Mouse (Mus musculus): ENCODE measurements around the gene Prpf8.
A peak's percentile ranks its signal among the peaks of the same experiment; 100 is the strongest.

Gene Prpf8

DNA sequence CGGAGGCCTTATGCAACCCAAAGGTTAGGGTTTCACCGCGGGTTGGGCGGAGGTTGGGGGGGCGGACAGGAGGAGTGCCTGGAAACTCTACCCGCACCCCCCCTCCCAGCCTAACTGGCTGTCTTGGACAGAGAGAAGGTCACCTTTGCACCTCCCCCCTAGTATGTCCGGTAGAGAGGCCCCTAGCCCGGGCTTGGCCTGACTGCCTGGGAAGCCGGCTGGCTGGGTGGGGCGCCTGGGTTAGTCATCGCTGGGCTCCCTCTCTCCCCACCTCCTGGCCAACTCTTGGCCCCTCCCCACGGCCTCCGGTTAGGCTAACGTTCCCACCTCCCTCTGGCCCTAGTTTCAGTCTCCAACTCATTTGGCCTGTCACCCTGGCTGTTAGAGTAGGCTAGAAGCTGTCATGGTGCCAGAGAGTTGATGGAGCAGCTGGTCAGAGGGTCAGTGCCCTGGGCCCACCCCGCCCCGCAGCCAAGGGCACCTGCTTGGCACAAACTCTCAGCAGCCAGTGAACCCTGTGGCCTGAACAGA, 24.3 kb upstream of the Prpf8 start:
- H3K4me1 ChIP-seq (replicated peaks; ENCODE audit: low read depth, low read length), result peaks cover 65% of the 10 kb centered on the region
- TF ChIP-seq NANOG (IDR thresholded peaks at IDR 0.05; ENCODE audit: borderline replicate concordance, low read length) (no peak), POU5F1 (IDR thresholded peaks at IDR 0.05; ENCODE audit: borderline replicate concordance, low read length) (no peak), CTCF (conservative IDR thresholded peaks at IDR 0.05; ENCODE audit: low read length) (no peak)
- H3K9me3 ChIP-seq (ENCODE audit: low read length), result no peaks in the 10 kb centered on the region
- H3K27me3 ChIP-seq (ENCODE audit: insufficient read depth, low read length), result no peaks in the 10 kb centered on the region
- peak overlapping the region; percentile 88 for H3K4me3 ChIP-seq (replicated peaks; ENCODE audit: low read length)
- peaks cover 27% of the 10 kb centered on the region for H3K36me3 ChIP-seq (ENCODE audit: insufficient read depth, low read length)

DNA sequence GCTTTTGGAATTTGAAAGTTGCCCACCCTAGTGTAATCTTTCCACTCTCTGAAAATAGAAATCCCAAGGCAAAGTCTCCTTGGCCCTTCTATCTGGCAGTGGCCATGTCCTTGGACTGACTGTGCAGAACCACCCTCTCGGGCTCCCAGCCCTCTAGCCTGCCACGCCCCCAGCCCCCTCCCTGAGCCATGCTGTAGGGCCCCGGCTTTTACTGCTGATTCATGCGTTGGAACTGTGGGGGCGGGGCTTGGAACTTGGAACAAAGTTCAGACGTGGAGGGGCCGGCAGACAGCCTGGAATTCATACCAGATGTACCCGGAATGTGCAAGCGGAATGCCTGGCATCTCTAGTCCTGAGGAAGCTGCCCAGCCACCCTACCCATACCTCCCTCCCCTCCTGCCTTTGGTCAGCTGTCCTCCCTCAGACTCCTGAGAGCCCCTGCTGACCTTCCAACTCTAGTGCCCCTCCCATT, 23.7 kb upstream of the Prpf8 start:
- TF ChIP-seq CTCF (conservative IDR thresholded peaks at IDR 0.05; ENCODE audit: low read length) (no peak), POU5F1 (IDR thresholded peaks at IDR 0.05; ENCODE audit: borderline replicate concordance, low read length) (no peak), NANOG (IDR thresholded peaks at IDR 0.05; ENCODE audit: borderline replicate concordance, low read length) (no peak)

DNA sequence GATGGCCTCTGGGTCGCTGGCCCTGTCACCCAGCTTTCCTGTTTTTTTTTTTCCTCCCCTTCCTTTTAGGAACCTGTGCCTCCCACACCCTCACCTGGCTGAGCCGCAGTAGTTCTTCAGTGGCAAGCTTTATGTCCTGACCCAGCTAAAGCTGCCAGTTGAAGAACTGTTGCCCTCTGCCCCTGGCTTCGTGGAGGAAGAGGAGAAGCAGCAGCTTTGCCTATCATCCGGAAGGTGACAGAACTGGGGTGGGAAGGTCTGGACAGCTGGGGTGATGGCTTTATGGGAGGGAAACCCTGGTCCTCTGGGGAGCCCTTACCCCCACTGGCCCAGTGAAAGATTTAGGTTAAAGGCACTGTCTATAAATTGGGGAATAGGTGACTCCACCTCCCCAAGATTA, 23.0 kb upstream of the Prpf8 start:
- TF ChIP-seq NANOG (IDR thresholded peaks at IDR 0.05; ENCODE audit: borderline replicate concordance, low read length) (no peak), CTCF (conservative IDR thresholded peaks at IDR 0.05; ENCODE audit: low read length) (no peak), POU5F1 (IDR thresholded peaks at IDR 0.05; ENCODE audit: borderline replicate concordance, low read length) (no peak)
- Histone ChIP-seq H3K27me3 (ENCODE audit: insufficient read depth, low read length) (peaks cover 6% of the 10 kb centered on the region), H3K4me3 (replicated peaks; ENCODE audit: low read length) (peak overlapping the region; percentile 88; the same call in 1 of the 2 replicates), H3K36me3 (ENCODE audit: insufficient read depth, low read length) (peaks cover 27% of the 10 kb centered on the region), H3K9me3 (ENCODE audit: low read length) (no peaks in the 10 kb centered on the region), H3K4me1 (replicated peaks; ENCODE audit: low read depth, low read length) (peaks cover 64% of the 10 kb centered on the region)

More for the DNA sequence above, 23.7 kb upstream of the Prpf8 start:
- peaks cover 27% of the 10 kb centered on the region for H3K36me3 ChIP-seq (ENCODE audit: insufficient read depth, low read length)
- H3K9me3 ChIP-seq (ENCODE audit: low read length), result no peaks in the 10 kb centered on the region
- H3K4me3 ChIP-seq (replicated peaks; ENCODE audit: low read length), result peak overlapping the region; percentile 88
- H3K27me3 ChIP-seq (ENCODE audit: insufficient read depth, low read length), result no peaks in the 10 kb centered on the region
- H3K4me1 ChIP-seq (replicated peaks; ENCODE audit: low read depth, low read length), result peaks cover 64% of the 10 kb centered on the region

DNA sequence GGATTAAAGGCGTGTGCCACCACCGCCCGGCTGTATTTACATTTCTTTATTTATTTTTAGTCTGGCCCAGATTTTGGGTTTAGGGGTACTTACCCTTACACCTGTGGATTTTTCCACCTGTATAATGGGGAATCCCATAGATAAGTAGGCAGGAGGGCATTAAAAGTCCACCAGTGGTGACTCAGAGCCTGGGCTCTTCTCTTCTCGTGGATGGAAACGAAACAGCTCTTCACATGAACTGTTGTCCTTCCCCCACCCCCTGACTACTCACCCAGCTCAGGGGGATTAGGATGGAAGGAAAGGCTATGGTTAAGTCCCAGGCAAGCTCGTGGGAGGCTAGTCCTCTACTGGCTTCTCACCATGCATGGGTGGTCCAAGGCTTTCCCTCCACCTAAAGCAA, 22.2 kb upstream of the Prpf8 start:
- Histone ChIP-seq H3K4me3 (replicated peaks; ENCODE audit: low read length) (no peak overlapping the region), H3K36me3 (ENCODE audit: insufficient read depth, low read length) (peaks cover 27% of the 10 kb centered on the region), H3K4me1 (replicated peaks; ENCODE audit: low read depth, low read length) (peaks cover 60% of the 10 kb centered on the region), H3K27me3 (ENCODE audit: insufficient read depth, low read length) (peaks cover 13% of the 10 kb centered on the region), H3K9me3 (ENCODE audit: low read length) (no peaks in the 10 kb centered on the region)
- TF ChIP-seq NANOG (IDR thresholded peaks at IDR 0.05; ENCODE audit: borderline replicate concordance, low read length) (no peak), CTCF (conservative IDR thresholded peaks at IDR 0.05; ENCODE audit: low read length) (no peak), POU5F1 (IDR thresholded peaks at IDR 0.05; ENCODE audit: borderline replicate concordance, low read length) (no peak)

DNA sequence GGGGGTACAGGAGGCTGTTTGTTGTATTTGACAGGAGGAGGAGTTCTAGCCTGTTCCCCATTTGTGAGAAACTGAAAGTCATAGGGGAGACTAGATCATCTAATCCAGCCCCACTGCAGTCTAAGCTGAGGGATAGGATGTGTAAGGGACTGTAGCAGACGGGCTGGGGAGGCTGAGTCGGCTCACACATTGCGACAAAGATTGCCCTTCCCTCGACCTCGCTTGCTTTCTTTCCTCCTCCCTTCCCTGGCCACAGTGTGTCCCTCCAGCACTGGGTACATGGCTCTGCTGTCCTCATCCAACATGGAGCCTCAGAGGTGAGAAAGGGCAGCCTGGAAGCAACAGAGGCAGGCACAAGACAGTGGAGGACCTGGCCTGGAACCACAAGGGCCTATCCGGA, 21.6 kb upstream of the Prpf8 start:
- Histone ChIP-seq H3K4me1 (replicated peaks; ENCODE audit: low read depth, low read length) (peaks cover 53% of the 10 kb centered on the region), H3K4me3 (replicated peaks; ENCODE audit: low read length) (no peak overlapping the region), H3K9me3 (ENCODE audit: low read length) (no peaks in the 10 kb centered on the region), H3K27me3 (ENCODE audit: insufficient read depth, low read length) (peaks cover 17% of the 10 kb centered on the region), H3K36me3 (ENCODE audit: insufficient read depth, low read length) (peaks cover 27% of the 10 kb centered on the region)
- no peak for TF ChIP-seq POU5F1 (IDR thresholded peaks at IDR 0.05; ENCODE audit: borderline replicate concordance, low read length)

DNA sequence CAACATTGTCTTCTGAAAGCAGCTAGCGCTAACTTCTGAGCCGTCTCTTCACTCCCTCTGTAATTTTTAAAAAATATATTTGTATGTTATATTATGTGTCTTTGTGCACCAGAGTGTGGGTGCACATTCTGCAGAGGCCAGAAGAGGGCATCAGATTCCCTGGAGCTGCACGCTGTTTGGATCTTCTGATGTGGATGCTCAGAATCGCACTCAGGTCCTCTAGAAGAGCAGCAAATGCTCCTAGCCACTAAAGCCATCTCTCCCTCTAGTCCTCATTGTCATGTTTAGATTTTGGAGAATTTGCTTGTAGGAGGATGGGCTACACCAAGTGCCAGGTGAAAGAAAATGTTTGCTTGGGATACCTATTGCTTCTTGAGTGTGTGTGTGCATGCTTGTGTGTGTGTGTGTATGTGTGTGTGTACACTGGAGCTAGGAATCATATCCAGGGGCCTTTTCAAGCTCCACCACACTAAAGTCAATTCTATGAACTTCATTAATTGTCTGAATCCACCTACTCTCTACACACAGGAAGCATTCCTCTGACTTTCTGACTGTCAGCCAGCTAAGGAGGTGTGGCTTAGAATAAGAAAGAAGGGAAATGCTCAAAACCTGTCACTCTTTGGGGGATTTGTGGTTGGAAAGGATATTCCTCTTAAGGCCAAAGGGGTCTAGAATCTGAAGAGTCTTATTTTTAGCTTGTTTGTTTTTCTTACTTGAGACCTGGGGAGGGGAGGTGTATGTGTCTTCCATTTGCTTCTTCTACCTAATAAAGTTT, 19.7 kb upstream of the Prpf8 start:
- H3K36me3 ChIP-seq (ENCODE audit: insufficient read depth, low read length), result peaks cover 27% of the 10 kb centered on the region
- no peak overlapping the region for H3K4me3 ChIP-seq (replicated peaks; ENCODE audit: low read length)
- peaks cover 50% of the 10 kb centered on the region for H3K4me1 ChIP-seq (replicated peaks; ENCODE audit: low read depth, low read length)
- TF ChIP-seq NANOG (IDR thresholded peaks at IDR 0.05; ENCODE audit: borderline replicate concordance, low read length) (no peak), POU5F1 (IDR thresholded peaks at IDR 0.05; ENCODE audit: borderline replicate concordance, low read length) (no peak), CTCF (conservative IDR thresholded peaks at IDR 0.05; ENCODE audit: low read length) (peak; percentile 24; the same call in 1 of the 2 replicates)
- peaks cover 17% of the 10 kb centered on the region for H3K27me3 ChIP-seq (ENCODE audit: insufficient read depth, low read length)
- no peaks in the 10 kb centered on the region for H3K9me3 ChIP-seq (ENCODE audit: low read length)

DNA sequence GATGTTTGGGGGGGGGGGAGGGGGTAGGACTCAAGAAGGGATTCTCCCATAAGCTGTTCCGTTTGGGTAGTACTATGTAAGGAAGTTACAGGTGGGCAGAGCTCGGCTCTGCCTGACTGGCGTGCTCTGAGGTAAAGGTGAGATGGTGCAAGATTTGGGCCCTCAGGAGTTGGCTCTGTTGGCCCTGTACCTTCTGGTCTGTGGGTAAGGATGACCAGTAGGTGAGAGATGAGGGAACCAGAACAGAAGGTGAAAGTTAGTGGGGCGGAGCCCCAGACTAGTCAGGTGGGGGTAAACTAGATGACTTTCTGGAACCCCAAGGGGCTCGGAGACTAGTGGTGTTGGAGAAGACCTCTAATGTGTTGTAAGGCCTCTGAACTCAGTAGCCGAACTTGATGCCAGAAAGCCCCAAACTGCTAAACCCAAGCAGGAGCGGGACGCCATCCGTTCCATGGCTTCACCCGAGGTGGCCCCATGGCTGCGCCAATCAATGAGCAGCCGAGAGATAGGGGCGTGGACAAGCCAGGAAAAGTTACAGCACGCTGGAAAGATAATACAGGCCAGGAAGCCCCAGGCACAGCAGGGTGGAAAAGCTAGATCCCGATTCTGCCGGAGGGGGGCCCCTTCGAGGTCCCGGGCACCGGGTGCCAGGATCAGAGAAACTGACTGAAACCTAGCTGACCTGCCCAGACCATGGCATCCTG, 19.0 kb upstream of the Prpf8 start:
- H3K4me3 ChIP-seq (replicated peaks; ENCODE audit: low read length), result peak overlapping the region; percentile 79
- peaks cover 17% of the 10 kb centered on the region for H3K27me3 ChIP-seq (ENCODE audit: insufficient read depth, low read length)
- peaks cover 47% of the 10 kb centered on the region for H3K4me1 ChIP-seq (replicated peaks; ENCODE audit: low read depth, low read length)
- no peaks in the 10 kb centered on the region for H3K9me3 ChIP-seq (ENCODE audit: low read length)
- TF ChIP-seq POU5F1 (IDR thresholded peaks at IDR 0.05; ENCODE audit: borderline replicate concordance, low read length) (no peak), CTCF (conservative IDR thresholded peaks at IDR 0.05; ENCODE audit: low read length) (no peak), NANOG (IDR thresholded peaks at IDR 0.05; ENCODE audit: borderline replicate concordance, low read length) (no peak)
- peaks cover 27% of the 10 kb centered on the region for H3K36me3 ChIP-seq (ENCODE audit: insufficient read depth, low read length)

DNA sequence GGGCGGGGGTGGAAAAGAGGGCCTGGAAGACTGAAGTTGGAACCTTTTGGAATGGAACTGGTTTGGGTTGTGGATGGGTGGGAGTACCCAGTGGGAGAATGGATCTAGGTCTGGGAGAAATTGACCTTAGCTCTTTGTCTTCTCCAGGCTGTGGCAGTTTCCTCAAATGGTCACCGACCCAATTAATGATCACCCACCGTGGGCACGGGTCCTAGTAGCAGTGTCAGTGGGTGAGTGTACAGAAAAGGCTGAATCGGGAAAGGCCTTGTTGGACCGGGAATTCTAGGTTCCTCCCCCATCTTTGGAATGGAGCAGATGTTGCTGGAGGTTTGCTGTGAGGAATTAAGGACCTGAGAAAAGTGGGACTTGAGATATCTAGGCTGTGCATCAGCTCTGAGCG, 18.2 kb upstream of the Prpf8 start:
- Histone ChIP-seq H3K36me3 (ENCODE audit: insufficient read depth, low read length) (peaks cover 27% of the 10 kb centered on the region), H3K9me3 (ENCODE audit: low read length) (no peaks in the 10 kb centered on the region), H3K4me3 (replicated peaks; ENCODE audit: low read length) (peak overlapping the region; percentile 79), H3K27me3 (ENCODE audit: insufficient read depth, low read length) (peaks cover 20% of the 10 kb centered on the region), H3K4me1 (replicated peaks; ENCODE audit: low read depth, low read length) (peaks cover 46% of the 10 kb centered on the region)
- TF ChIP-seq CTCF (conservative IDR thresholded peaks at IDR 0.05; ENCODE audit: low read length) (no peak), NANOG (IDR thresholded peaks at IDR 0.05; ENCODE audit: borderline replicate concordance, low read length) (no peak), POU5F1 (IDR thresholded peaks at IDR 0.05; ENCODE audit: borderline replicate concordance, low read length) (no peak)

Measured in E14TG2a.4 (cell line).